Mouse (Mus musculus): ENCODE data around the gene U2af2.
"Not testable (repeated sequence)": the region's sequence is repeated elsewhere in the genome, so short reads cannot be mapped to it uniquely, and the experiment has no call there.

Gene U2af2

GRCm38 (mm10) chr7:5079365-5080009 is 17.5 kb downstream of the U2af2 start:
- not testable (repeated sequence) for DNase-seq

- peak; percentile 98 for DNase-seq
Measured at GRCm38 (mm10) chr7:5080010-5080751, 18.2 kb downstream of the U2af2 start, which contains the start of gene Epn1. Epn1 (plus strand) TSS chr7:5080235.

GRCm38 (mm10) chr7:5080815-5081214 is 18.9 kb downstream of the U2af2 start:
- DNase-seq = no peak

- DNase-seq = no peak
Measured at GRCm38 (mm10) chr7:5081241-5081640, 19.3 kb downstream of the U2af2 start.

GRCm38 (mm10) chr7:5081939-5082338 is 20.0 kb downstream of the U2af2 start:
- DNase-seq = no peak

GRCm38 (mm10) chr7:5083325-5084105 is 21.6 kb downstream of the U2af2 start:
- no peak for DNase-seq

GRCm38 (mm10) chr7:5085512-5085911 is 23.6 kb downstream of the U2af2 start:
- no peak for DNase-seq

- no peak for DNase-seq
Measured at GRCm38 (mm10) chr7:5086921-5087440, 25.0 kb downstream of the U2af2 start.

- no peak for DNase-seq
Measured at GRCm38 (mm10) chr7:5087886-5088285, 25.9 kb downstream of the U2af2 start.

GRCm38 (mm10) chr7:5089853-5090252 is 27.9 kb downstream of the U2af2 start:
- no peak for DNase-seq

- no peak for DNase-seq
Measured at GRCm38 (mm10) chr7:5091008-5091728, 29.2 kb downstream of the U2af2 start.

- no peak for DNase-seq
Measured at GRCm38 (mm10) chr7:5092381-5092780, 30.4 kb downstream of the U2af2 start.

GRCm38 (mm10) chr7:5092831-5093510 is 31.0 kb downstream of the U2af2 start:
- no peak for DNase-seq

GRCm38 (mm10) chr7:5098769-5099168 is 36.8 kb downstream of the U2af2 start:
- DNase-seq = no peak

- DNase-seq = no peak
Measured at GRCm38 (mm10) chr7:5099796-5100195, 37.9 kb downstream of the U2af2 start.

GRCm38 (mm10) chr7:5101066-5101663 is 39.2 kb downstream of the U2af2 start:
- DNase-seq = no peak

- DNase-seq = no peak
Measured at GRCm38 (mm10) chr7:5102564-5102963, 40.6 kb downstream of the U2af2 start.

GRCm38 (mm10) chr7:5108272-5108671 is 46.3 kb downstream of the U2af2 start:
- DNase-seq = no peak

GRCm38 (mm10) chr7:5109301-5109700 is 47.4 kb downstream of the U2af2 start:
- DNase-seq = no peak

- DNase-seq = no peak
Measured at GRCm38 (mm10) chr7:5112701-5113100, 50.8 kb downstream of the U2af2 start.

- no peak for DNase-seq
Measured at GRCm38 (mm10) chr7:5116850-5117249, 54.9 kb downstream of the U2af2 start, which contains the start of gene Rfpl4. Rfpl4 (minus strand) TSS chr7:5116950.

- DNase-seq = no peak
Measured at GRCm38 (mm10) chr7:5125078-5125477, 63.1 kb downstream of the U2af2 start.
